Mouse (Mus musculus): ENCODE results near the gene Cd24a.

Cd24a gene

DNA sequence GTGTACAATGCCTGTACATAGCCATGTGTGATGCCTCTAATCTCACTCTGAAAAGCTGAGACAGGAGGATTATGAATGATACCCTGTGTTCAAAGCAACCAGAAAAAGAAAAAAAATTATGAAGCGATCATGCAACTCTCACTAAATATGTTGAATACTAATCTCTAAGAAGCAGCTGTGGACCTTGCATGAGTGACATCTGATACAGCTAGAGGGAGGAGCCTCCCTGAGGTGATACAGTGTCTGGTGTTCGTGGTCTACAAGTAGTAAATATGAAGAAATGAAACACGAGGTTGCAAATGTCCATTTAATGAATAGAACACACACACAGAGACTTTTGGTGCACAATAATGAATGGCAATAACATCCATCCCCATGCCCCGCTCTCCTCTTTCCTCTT, 52.5 kb downstream of the Cd24a start:
- no peak for DNase-seq

DNA sequence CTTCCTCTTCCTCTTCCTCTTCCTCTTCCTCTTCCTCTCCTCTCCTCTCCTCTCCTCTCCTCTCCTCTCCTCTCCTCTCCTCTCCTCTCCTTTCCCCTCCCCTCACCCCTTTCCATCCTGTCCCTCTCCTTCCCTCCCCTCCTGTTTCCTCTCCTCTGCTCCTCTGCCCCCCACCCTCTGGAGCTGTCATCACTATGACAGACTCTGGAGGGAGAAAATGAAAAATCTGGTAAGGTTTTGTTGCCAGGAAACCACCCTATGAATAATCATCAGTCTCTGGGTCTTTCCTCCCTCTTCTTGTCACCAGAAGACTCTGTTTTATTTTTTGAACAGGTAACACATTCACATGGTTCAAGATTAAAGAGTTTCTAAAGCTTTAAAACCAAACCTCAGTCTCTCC, 53.0 kb downstream of the Cd24a start:
- no peak for DNase-seq

DNA sequence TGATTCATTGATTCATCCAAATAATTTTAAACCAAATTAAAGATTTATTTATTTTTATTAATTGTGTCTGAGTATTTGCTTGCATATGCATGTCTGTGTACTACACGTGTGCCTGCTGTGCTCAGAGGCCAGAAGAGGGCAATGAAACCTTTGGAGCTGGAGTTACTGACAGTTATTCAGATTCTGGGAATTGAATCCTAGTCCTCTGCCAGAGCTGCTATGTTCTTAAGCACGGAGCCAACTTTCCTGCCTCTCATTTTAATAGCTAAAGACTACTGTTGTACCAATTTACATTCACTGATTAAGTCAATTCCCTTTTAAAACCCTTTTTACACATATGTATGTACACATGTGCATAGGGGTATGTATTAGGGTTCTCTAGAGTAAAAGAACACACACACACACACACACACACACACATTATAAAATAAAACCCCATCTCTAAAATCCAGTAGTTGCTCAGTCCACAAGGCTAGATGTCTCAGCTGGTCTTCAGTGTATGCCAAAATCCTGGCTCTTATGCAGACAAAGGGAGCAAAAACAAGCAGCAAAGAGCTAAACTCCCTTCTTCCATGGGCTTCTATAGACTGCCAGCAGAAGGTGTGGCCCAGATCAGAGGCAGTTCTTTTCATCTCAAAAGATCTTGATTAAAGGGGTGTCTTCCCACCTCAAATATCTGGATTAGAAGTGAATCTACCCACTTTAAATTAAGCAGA, 53.7 kb downstream of the Cd24a start:
- no peak for DNase-seq

DNA sequence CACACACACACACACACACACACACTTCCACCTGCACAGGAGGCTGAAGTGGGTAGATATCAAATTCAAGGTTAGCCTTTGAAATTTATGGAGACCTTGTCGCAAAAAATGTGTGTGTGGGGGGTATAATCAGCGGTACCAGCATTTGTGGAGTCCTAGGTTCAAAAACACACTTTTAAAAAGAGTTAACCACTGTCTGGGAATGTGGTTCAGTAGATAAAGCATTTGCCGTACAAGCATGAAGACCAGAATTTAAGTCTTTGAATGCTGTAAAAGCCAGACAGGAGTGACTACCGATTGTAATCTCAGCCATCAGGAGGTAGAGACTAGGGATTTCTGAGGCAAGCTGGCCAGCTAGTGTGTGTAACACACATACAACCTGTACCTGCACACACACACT, 55.0 kb downstream of the Cd24a start:
- DNase-seq = no peak
